Mouse (Mus musculus): ENCODE measurements around the gene Gm29582. TPM values are rescaled to one million over a fixed set of nuclear protein-coding genes. Genes with fewer than 3 reads are reported as not detected.

Gm29582 gene
- polyA plus RNA-seq (2012; ENCODE audit: low replicate concordance): not detected in 2 replicates

GRCm38 (mm10) chrY:30738461-30738860 lies at the start of gene Gm29582:
TSS of gene Gm29582 (minus strand) at chrY:30738561.

